In genomic region chr1:86045056-86045455, GRCm38 (mm10) we compare ENCODE assay signal across 20 mouse cellular contexts. TPM values are rescaled to one million over a fixed set of nuclear protein-coding genes. Genes with fewer than 3 reads are reported as not detected.
A peak's percentile ranks its signal among the peaks of the same experiment; 100 is the strongest.
DNase-seq lines count a peak whose midpoint lies in the region; ATAC-seq and TF ChIP-seq lines count a peak whose summit lies in the region.
"Had no signal": no experiment of that assay in that cellular context is flagged by ENCODE, and none has a peak within 500 bp of the region (broad histone marks: within the 10 kb centered on the region; RNA-seq: fewer than 3 reads in every experiment).

No protein-coding gene starts in this region.

- no peak for TF ChIP-seq EP300 in liver, postnatal 0 days (IDR thresholded peaks at IDR 0.05; ENCODE audit: low read depth)

- DNase-seq in hindbrain, embryonic 11.5 days (ENCODE audit: low spot score): peak; percentile 12
- no peak for DNase-seq in hindbrain, postnatal 0 days (ENCODE audit: low spot score)
- no peak for DNase-seq in liver, embryonic 13.5 days
- DNase-seq in liver, embryonic 11.5 days (ENCODE audit: low spot score): no peak
- no peak for DNase-seq in liver, postnatal 0 days
- DNase-seq in adrenal gland, postnatal 10 days: no peak
- DNase-seq: cerebellum, adult 9-11 months; thymus, postnatal 36 days had no signal

- TF ChIP-seq CTCF in hindbrain, postnatal 0 days (IDR thresholded peaks at IDR 0.05; ENCODE audit: low read depth): no peak
- no peak for TF ChIP-seq CTCF in liver, postnatal 0 days (IDR thresholded peaks at IDR 0.05; ENCODE audit: low read depth)

- H3K9me3 ChIP-seq in hindbrain, embryonic 11.5 days (ENCODE audit: control insufficient read depth, low read length): no peaks in the 10 kb centered on the region
- 0 out of 2 replicates have a peak, but pooled peaks cover 6% of the 10 kb centered on the region for H3K9me3 ChIP-seq in hindbrain, postnatal 0 days (ENCODE audit: low read length)
- no peaks in the 10 kb centered on the region for H3K9me3 ChIP-seq in liver, embryonic 13.5 days (replicated peaks)
- no peaks in the 10 kb centered on the region for H3K9me3 ChIP-seq in liver, embryonic 11.5 days (ENCODE audit: control insufficient read depth, low read length)
- peaks cover 6% of the 10 kb centered on the region; the same call in 1 of the 2 replicates for H3K9me3 ChIP-seq in forebrain, embryonic 15.5 days
- no peaks in the 10 kb centered on the region for H3K9me3 ChIP-seq in liver, postnatal 0 days (ENCODE audit: low read length)

- H3K9ac ChIP-seq in hindbrain, embryonic 11.5 days (ENCODE audit: low read depth, low read length): no peak overlapping the region
- H3K9ac ChIP-seq in hindbrain, postnatal 0 days (replicated peaks; ENCODE audit: low read length): no peak overlapping the region
- H3K9ac ChIP-seq in liver, embryonic 13.5 days: no peak overlapping the region
- H3K9ac ChIP-seq in liver, embryonic 11.5 days (ENCODE audit: low read depth, low read length): no peak overlapping the region
- H3K9ac ChIP-seq in forebrain, embryonic 15.5 days (replicated peaks): 0 out of 2 replicates have a peak overlapping the region, but pooled peaks have one; percentile 61
- no peak overlapping the region for H3K9ac ChIP-seq in liver, postnatal 0 days (replicated peaks)
- H3K9ac ChIP-seq: limb, embryonic 15.5 days had no signal

- no peak overlapping the region for H3K27ac ChIP-seq in hindbrain, embryonic 11.5 days (ENCODE audit: low read depth, low read length)
- H3K27ac ChIP-seq in hindbrain, postnatal 0 days: no peak overlapping the region
- no peak overlapping the region for H3K27ac ChIP-seq in liver, embryonic 13.5 days
- no peak overlapping the region for H3K27ac ChIP-seq in liver, embryonic 11.5 days (ENCODE audit: low read depth, low read length)
- H3K27ac ChIP-seq in forebrain, embryonic 15.5 days (replicated peaks): no peak overlapping the region
- H3K27ac ChIP-seq in liver, postnatal 0 days (ENCODE audit: low read depth): peak overlapping the region; percentile 81; the same call in 1 of the 2 replicates
- H3K27ac ChIP-seq: limb, embryonic 15.5 days had no signal

- no peak for ATAC-seq in hindbrain, embryonic 11.5 days (ENCODE audit: low FRiP score)
- no peak for ATAC-seq in hindbrain, postnatal 0 days
- no peak for ATAC-seq in liver, embryonic 13.5 days (ENCODE audit: low read depth)
- no peak for ATAC-seq in liver, embryonic 11.5 days (replicated peaks; ENCODE audit: low FRiP score)
- ATAC-seq in forebrain, embryonic 15.5 days (replicated peaks): no peak
- ATAC-seq in liver, postnatal 0 days: no peak
- ATAC-seq in cerebellum, adult (ENCODE audit: insufficient number of reproducible peaks, low FRiP score, low TSS enrichment): no peak

- H3K4me1 ChIP-seq in hindbrain, embryonic 11.5 days (replicated peaks; ENCODE audit: control insufficient read depth, insufficient read depth, low read length): no peaks in the 10 kb centered on the region
- H3K4me1 ChIP-seq in hindbrain, postnatal 0 days (ENCODE audit: insufficient read depth, low read length): no peaks in the 10 kb centered on the region; the same call in 1 of the 2 replicates
- no peaks in the 10 kb centered on the region for H3K4me1 ChIP-seq in liver, embryonic 13.5 days (replicated peaks)
- H3K4me1 ChIP-seq in liver, embryonic 11.5 days (replicated peaks; ENCODE audit: control insufficient read depth, insufficient read depth, low read length): 0 out of 2 replicates have a peak, but pooled peaks cover 2% of the 10 kb centered on the region
- H3K4me1 ChIP-seq in forebrain, embryonic 15.5 days: peaks cover 16% of the 10 kb centered on the region
- peaks cover 5% of the 10 kb centered on the region for H3K4me1 ChIP-seq in liver, postnatal 0 days (ENCODE audit: insufficient read depth)

- no peak overlapping the region for H3K4me2 ChIP-seq in hindbrain, embryonic 11.5 days (replicated peaks; ENCODE audit: low read depth, low read length)
- H3K4me2 ChIP-seq in hindbrain, postnatal 0 days (ENCODE audit: low read depth, low read length): no peak overlapping the region
- H3K4me2 ChIP-seq in liver, embryonic 13.5 days: peak overlapping the region; percentile 61
- no peak overlapping the region; the same call in 1 of the 2 replicates for H3K4me2 ChIP-seq in liver, embryonic 11.5 days
- H3K4me2 ChIP-seq in forebrain, embryonic 15.5 days (replicated peaks): peak overlapping the region; percentile 96; the same call in 1 of the 2 replicates
- peak overlapping the region; percentile 71 for H3K4me2 ChIP-seq in liver, postnatal 0 days (ENCODE audit: low read depth, low read length)

- no peak overlapping the region for H3K4me3 ChIP-seq in hindbrain, embryonic 11.5 days (ENCODE audit: low read depth, low read length)
- no peak overlapping the region for H3K4me3 ChIP-seq in hindbrain, postnatal 0 days (ENCODE audit: low read length)
- 0 out of 2 replicates have a peak overlapping the region, but pooled peaks have one; percentile 59 for H3K4me3 ChIP-seq in liver, embryonic 13.5 days (replicated peaks)
- H3K4me3 ChIP-seq in liver, embryonic 11.5 days (ENCODE audit: low read depth, low read length): no peak overlapping the region
- peak overlapping the region; percentile 64; the same call in 1 of the 2 replicates for H3K4me3 ChIP-seq in forebrain, embryonic 15.5 days
- H3K4me3 ChIP-seq in liver, postnatal 0 days (ENCODE audit: low read depth, low read length): peak overlapping the region; percentile 60; the same call in 1 of the 2 replicates
- H3K4me3 ChIP-seq: myocyte had no signal

- no peaks in the 10 kb centered on the region for H3K36me3 ChIP-seq in hindbrain, embryonic 11.5 days (ENCODE audit: control insufficient read depth, insufficient read depth, low read length)
- no peaks in the 10 kb centered on the region for H3K36me3 ChIP-seq in hindbrain, postnatal 0 days (ENCODE audit: insufficient read depth, low read length)
- H3K36me3 ChIP-seq in liver, embryonic 13.5 days: peaks cover 4% of the 10 kb centered on the region; the same call in 1 of the 2 replicates
- no peaks in the 10 kb centered on the region for H3K36me3 ChIP-seq in liver, embryonic 11.5 days (ENCODE audit: control insufficient read depth, insufficient read depth, low read length)
- no peaks in the 10 kb centered on the region for H3K36me3 ChIP-seq in forebrain, embryonic 15.5 days
- H3K36me3 ChIP-seq in liver, postnatal 0 days (replicated peaks; ENCODE audit: insufficient read depth, low read length): no peaks in the 10 kb centered on the region
- H3K36me3 ChIP-seq: limb, embryonic 15.5 days had no signal

- WGBS in hindbrain, embryonic 11.5 days: 57% methylated on average over 4 of the region's 4 CpGs
- 62% methylated on average over 4 of the region's 4 CpGs for WGBS in hindbrain, postnatal 0 days
- WGBS in liver, embryonic 13.5 days (ENCODE audit: insufficient replicate concordance): 36% methylated on average over 4 of the region's 4 CpGs
- 50% methylated on average over 4 of the region's 4 CpGs for WGBS in liver, embryonic 11.5 days
- WGBS in forebrain, embryonic 15.5 days: 64% methylated on average over 4 of the region's 4 CpGs
- WGBS in liver, postnatal 0 days (ENCODE audit: insufficient replicate concordance): 47% methylated on average over 4 of the region's 4 CpGs

- H3K27me3 ChIP-seq in hindbrain, embryonic 11.5 days (ENCODE audit: control insufficient read depth, insufficient read depth, low read length): peaks cover 33% of the 10 kb centered on the region
- H3K27me3 ChIP-seq in hindbrain, postnatal 0 days (ENCODE audit: insufficient read depth, low read length): peaks cover 3% of the 10 kb centered on the region
- H3K27me3 ChIP-seq in liver, embryonic 13.5 days: peaks cover 68% of the 10 kb centered on the region
- peaks cover 63% of the 10 kb centered on the region for H3K27me3 ChIP-seq in liver, embryonic 11.5 days (replicated peaks; ENCODE audit: control insufficient read depth, insufficient read depth, low read length)
- peaks cover 28% of the 10 kb centered on the region; the same call in 1 of the 2 replicates for H3K27me3 ChIP-seq in forebrain, embryonic 15.5 days
- H3K27me3 ChIP-seq in liver, postnatal 0 days (ENCODE audit: insufficient read depth, low read length): peaks cover 36% of the 10 kb centered on the region

RNA-seq across cellular contexts. Expression of gene 2810459M11Rik, which starts 0.6 kb away (rescaled TPM):
- polyA plus RNA-seq in hindbrain, embryonic 11.5 days (2014; fragmentation: Nextera tagmentation; extraction: Ambion mirVana): 0.18 and 0.42 TPM in 2 replicates
- 46.4 and 63.9 TPM in 2 replicates for total RNA-seq in hindbrain, postnatal 0 days (2014; rRNA removed)
- polyA plus RNA-seq in hindbrain, postnatal 0 days (2015; fragmentation: Nextera tagmentation; extraction: Ambion mirVana): 12.9 and 16.1 TPM in 2 replicates
- polyA plus RNA-seq in liver, embryonic 13.5 days (2015; fragmentation: Nextera tagmentation; extraction: Ambion mirVana): 16.0 and 17.4 TPM in 2 replicates
- polyA plus RNA-seq in liver, embryonic 11.5 days (2014; fragmentation: Nextera tagmentation; extraction: Ambion mirVana): 16.4 and 17.7 TPM in 2 replicates
- 10.5 and 10.6 TPM in 2 replicates for polyA plus RNA-seq in forebrain, embryonic 15.5 days (2015; fragmentation: Nextera tagmentation; extraction: Ambion mirVana)
- polyA plus RNA-seq in liver, postnatal 0 days (2015; fragmentation: Nextera tagmentation; extraction: Ambion mirVana): 30.8 and 38.3 TPM in 2 replicates
- total RNA-seq in adrenal gland, postnatal 10 days (2021): 1 to 10 TPM; 3.7 to 8.0 TPM
- total RNA-seq: hematopoietic stem cell, adult 5-6 weeks had no signal
- polyA plus RNA-seq: C2C12, myocyte had no signal

RNA-seq across cellular contexts. Expression of gene Psmd1, which starts 19.1 kb away (rescaled TPM):
- polyA plus RNA-seq in hindbrain, embryonic 11.5 days (2014; fragmentation: Nextera tagmentation; extraction: Ambion mirVana): 216 and 247 TPM in 2 replicates
- 74.0 and 127 TPM in 2 replicates for total RNA-seq in hindbrain, postnatal 0 days (2014; rRNA removed)
- polyA plus RNA-seq in hindbrain, postnatal 0 days (2015; fragmentation: Nextera tagmentation; extraction: Ambion mirVana): 183 TPM in 2 replicates
- 134 and 155 TPM in 2 replicates for polyA plus RNA-seq in liver, embryonic 13.5 days (2015; fragmentation: Nextera tagmentation; extraction: Ambion mirVana)
- polyA plus RNA-seq in liver, embryonic 11.5 days (2014; fragmentation: Nextera tagmentation; extraction: Ambion mirVana): 196 and 223 TPM in 2 replicates
- 175 and 182 TPM in 2 replicates for polyA plus RNA-seq in forebrain, embryonic 15.5 days (2015; fragmentation: Nextera tagmentation; extraction: Ambion mirVana)
- polyA plus RNA-seq in liver, postnatal 0 days (2015; fragmentation: Nextera tagmentation; extraction: Ambion mirVana): 60.0 and 68.1 TPM in 2 replicates
- total RNA-seq in adrenal gland, postnatal 10 days (2021): 100 to 1,000 TPM in 1 of 2 experiments, 10 to 100 TPM in 1; 95.2 to 101 TPM

RNA-seq across cellular contexts. Expression of gene Spata3, which starts 28.4 kb away (rescaled TPM):
- not detected in 2 replicates for polyA plus RNA-seq in hindbrain, embryonic 11.5 days (2014; fragmentation: Nextera tagmentation; extraction: Ambion mirVana)
- total RNA-seq in hindbrain, postnatal 0 days (2014; rRNA removed): 1.2 TPM in 1 of 2 replicates, not detected in the other
- 1.3 and 1.4 TPM in 2 replicates for polyA plus RNA-seq in hindbrain, postnatal 0 days (2015; fragmentation: Nextera tagmentation; extraction: Ambion mirVana)
- polyA plus RNA-seq in liver, embryonic 13.5 days (2015; fragmentation: Nextera tagmentation; extraction: Ambion mirVana): 0.13 TPM in 2 replicates
- polyA plus RNA-seq in liver, embryonic 11.5 days (2014; fragmentation: Nextera tagmentation; extraction: Ambion mirVana): not detected in 2 replicates
- 0.23 and 0.66 TPM in 2 replicates for polyA plus RNA-seq in forebrain, embryonic 15.5 days (2015; fragmentation: Nextera tagmentation; extraction: Ambion mirVana)
- 0.09 TPM in 2 replicates for polyA plus RNA-seq in liver, postnatal 0 days (2015; fragmentation: Nextera tagmentation; extraction: Ambion mirVana)
- not detected for total RNA-seq in adrenal gland, postnatal 10 days (2021)
- total RNA-seq: gastrocnemius, postnatal 14 days; hematopoietic stem cell, adult 5-6 weeks had no signal
- polyA plus RNA-seq: C2C12; embryonic facial prominence, embryonic 11.5 days; heart, embryonic 16.5 days; intestine, postnatal 0 days; limb, embryonic 15.5 days; lung, postnatal 0 days; midbrain, embryonic 11.5 days; myocyte had no signal

Comparison
In these comparisons a context has a peak if more than half of its experiments do, and no peak if none do; other contexts are left out.
1. H3K4me2 ChIP-seq: peak in liver, embryonic 13.5 days (single experiment), forebrain, embryonic 15.5 days (single experiment) and liver, postnatal 0 days (single experiment); none in hindbrain, embryonic 11.5 days (single experiment), hindbrain, postnatal 0 days (single experiment) and liver, embryonic 11.5 days (single experiment).
2. H3K4me3 ChIP-seq: peak in liver, embryonic 13.5 days (single experiment), forebrain, embryonic 15.5 days (single experiment) and liver, postnatal 0 days (single experiment); none in hindbrain, embryonic 11.5 days (single experiment), hindbrain, postnatal 0 days (single experiment) and liver, embryonic 11.5 days (single experiment).